Mouse (Mus musculus): Measurements from ENCODE around the gene Pigv. TPM values are rescaled to one million over a fixed set of nuclear protein-coding genes. Genes with fewer than 3 reads are reported as not detected.
"Not testable (repeated sequence)": the region's sequence is repeated elsewhere in the genome, so short reads cannot be mapped to it uniquely, and the experiment has no call there.

The Pigv gene
- polyA plus RNA-seq, 1 experiment from 2014 or later = 14.5 TPM

DNA sequence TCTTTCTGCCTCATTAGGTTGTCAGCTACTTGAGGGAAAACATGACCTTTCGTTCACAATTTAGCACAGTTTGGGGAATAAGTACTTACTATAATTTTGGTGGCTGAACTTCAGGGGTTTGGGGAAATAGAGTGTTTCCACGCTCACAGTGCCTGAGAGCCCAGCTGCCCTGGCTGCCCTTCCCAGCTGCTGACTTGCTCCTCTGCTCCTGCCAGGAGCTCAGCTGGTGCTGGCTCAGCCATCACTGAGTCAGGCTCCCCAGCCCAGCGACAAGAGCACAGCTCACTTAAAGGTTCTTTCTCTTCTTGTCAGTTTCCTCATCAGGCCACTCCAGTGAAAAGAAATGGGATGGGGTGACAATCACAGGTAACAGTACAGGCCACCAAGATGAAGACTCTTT, 3.9 kb downstream of the Pigv start:
- peaks cover 49% of the 10 kb centered on the region for H3K4me1 ChIP-seq (replicated peaks)
- DNase-seq (ENCODE audit: low spot score) = no peak
- H3K27ac ChIP-seq = no peak overlapping the region
- no peak overlapping the region for H3K4me3 ChIP-seq
- peaks cover 38% of the 10 kb centered on the region for H3K36me3 ChIP-seq
- 77% methylated on average over 3 of the region's 3 CpGs for WGBS
- H3K27me3 ChIP-seq (ENCODE audit: insufficient read depth, poor library complexity, severe bottlenecking) = no peaks in the 10 kb centered on the region
- no peaks in the 10 kb centered on the region for H3K9me3 ChIP-seq

DNA sequence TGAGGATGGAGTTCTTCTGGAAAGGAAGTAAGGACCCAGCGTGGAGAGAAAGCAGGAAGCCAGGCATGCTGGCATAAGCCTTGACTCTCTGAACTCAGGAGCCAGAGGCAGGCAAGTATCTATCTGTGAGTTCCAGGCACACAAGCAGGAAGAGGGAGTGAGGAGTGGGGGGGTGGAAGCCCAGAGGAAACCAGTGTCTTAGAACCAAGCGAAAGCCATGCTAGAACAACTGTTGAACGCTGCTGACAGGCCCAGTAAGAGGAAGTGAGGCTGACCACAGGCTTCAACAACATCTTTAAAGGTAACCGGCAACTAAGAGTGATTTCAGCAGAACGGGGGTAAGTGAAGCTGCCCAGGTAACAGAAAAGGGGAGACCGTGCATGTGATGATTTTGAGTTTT, 6.2 kb downstream of the Pigv start:
- peaks cover 29% of the 10 kb centered on the region for H3K4me1 ChIP-seq (replicated peaks)
- no peak overlapping the region for H3K27ac ChIP-seq
- DNase-seq (ENCODE audit: low spot score) = no peak
- no peaks in the 10 kb centered on the region for H3K9me3 ChIP-seq
- peaks cover 54% of the 10 kb centered on the region for H3K36me3 ChIP-seq
- H3K27me3 ChIP-seq (ENCODE audit: insufficient read depth, poor library complexity, severe bottlenecking) = no peaks in the 10 kb centered on the region
- WGBS = 90% methylated on average over 6 of the region's 6 CpGs
- no peak overlapping the region for H3K4me3 ChIP-seq

GRCm38 (mm10) chr4:133665118-133665517, 7.3 kb downstream of the Pigv start:
- Histone ChIP-seq H3K27me3 (ENCODE audit: insufficient read depth, poor library complexity, severe bottlenecking) (no peaks in the 10 kb centered on the region), H3K4me1 (replicated peaks) (peaks cover 29% of the 10 kb centered on the region), H3K27ac (peak overlapping the region; percentile 19), H3K36me3 (peaks cover 57% of the 10 kb centered on the region), H3K4me3 (no peak overlapping the region), H3K9me3 (no peaks in the 10 kb centered on the region)
- WGBS = 54% methylated on average over 11 of the region's 11 CpGs
- DNase-seq (ENCODE audit: low spot score) = no peak

- WGBS = 89% methylated on average over 8 of the region's 8 CpGs
Measured at GRCm38 (mm10) chr4:133662945-133663344, 9.5 kb downstream of the Pigv start.

GRCm38 (mm10) chr4:133662421-133662820, 10.0 kb downstream of the Pigv start:
- Histone ChIP-seq H3K27ac (no peak overlapping the region), H3K36me3 (peaks cover 44% of the 10 kb centered on the region), H3K4me1 (replicated peaks) (peaks cover 41% of the 10 kb centered on the region), H3K9me3 (no peaks in the 10 kb centered on the region), H3K27me3 (ENCODE audit: insufficient read depth, poor library complexity, severe bottlenecking) (no peaks in the 10 kb centered on the region), H3K4me3 (no peak overlapping the region)
- DNase-seq (ENCODE audit: low spot score) = no peak
- WGBS = 90% methylated on average over 8 of the region's 8 CpGs

More at GRCm38 (mm10) chr4:133662945-133663344, 9.5 kb downstream of the Pigv start:
- H3K4me1 ChIP-seq (replicated peaks) = peaks cover 41% of the 10 kb centered on the region
- no peak for DNase-seq (ENCODE audit: low spot score)
- no peaks in the 10 kb centered on the region for H3K9me3 ChIP-seq
- no peak overlapping the region for H3K27ac ChIP-seq
- no peak overlapping the region for H3K4me3 ChIP-seq
- no peaks in the 10 kb centered on the region for H3K27me3 ChIP-seq (ENCODE audit: insufficient read depth, poor library complexity, severe bottlenecking)
- peaks cover 49% of the 10 kb centered on the region for H3K36me3 ChIP-seq

GRCm38 (mm10) chr4:133660193-133661155, 12.0 kb downstream of the Pigv start:
- no peak for DNase-seq (ENCODE audit: low spot score)
- Histone ChIP-seq H3K9me3 (no peaks in the 10 kb centered on the region), H3K4me1 (replicated peaks) (peaks cover 50% of the 10 kb centered on the region), H3K27ac (peak overlapping the region; percentile 80), H3K27me3 (ENCODE audit: insufficient read depth, poor library complexity, severe bottlenecking) (no peaks in the 10 kb centered on the region), H3K36me3 (peaks cover 32% of the 10 kb centered on the region), H3K4me3 (peak overlapping the region; percentile 35)
- WGBS = 20% methylated on average over 10 of the region's 10 CpGs

DNA sequence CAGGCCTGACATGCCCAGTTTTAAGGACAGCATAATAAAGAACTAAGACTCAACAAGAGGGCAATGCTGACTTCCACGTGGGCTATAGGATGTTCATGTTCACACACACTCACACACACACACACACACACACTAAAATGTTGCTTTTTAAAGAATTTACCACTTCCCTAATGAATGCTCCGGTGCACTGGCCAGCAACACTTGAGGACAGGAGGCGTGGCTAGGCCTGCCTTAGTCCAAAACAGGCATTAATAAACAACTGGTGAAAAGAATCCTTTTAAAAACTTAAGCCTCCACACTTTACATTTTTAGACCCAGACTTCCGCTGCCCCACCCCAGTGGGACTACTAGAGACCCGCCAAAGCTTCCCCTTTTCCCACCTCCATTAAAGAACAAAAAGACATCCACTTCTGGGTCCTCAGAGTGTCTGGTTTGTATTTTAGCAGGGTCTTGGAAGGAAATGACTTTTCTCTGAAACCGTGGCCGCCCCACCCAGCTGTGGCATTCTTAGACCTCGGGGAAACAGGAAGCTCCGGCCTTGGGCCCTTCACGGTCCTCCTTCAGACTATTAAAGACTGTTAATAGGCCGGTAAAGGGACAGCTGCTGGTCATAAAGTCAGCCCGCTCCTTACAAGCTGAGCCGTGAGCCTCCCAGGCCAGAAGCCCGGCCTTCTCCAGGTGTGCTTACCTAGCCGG, 12.8 kb downstream of the Pigv start:
- no peak for DNase-seq (ENCODE audit: low spot score)
- Histone ChIP-seq H3K27me3 (ENCODE audit: insufficient read depth, poor library complexity, severe bottlenecking) (no peaks in the 10 kb centered on the region), H3K4me1 (replicated peaks) (peaks cover 42% of the 10 kb centered on the region), H3K27ac (peak overlapping the region; percentile 80), H3K36me3 (peaks cover 24% of the 10 kb centered on the region), H3K9me3 (no peaks in the 10 kb centered on the region), H3K4me3 (peak overlapping the region; percentile 35)
- WGBS = 18% methylated on average over 15 of the region's 15 CpGs

GRCm38 (mm10) chr4:133658729-133659128, 13.7 kb downstream of the Pigv start:
- no peak for DNase-seq (ENCODE audit: low spot score)
- Histone ChIP-seq H3K27ac (no peak overlapping the region), H3K9me3 (no peaks in the 10 kb centered on the region), H3K27me3 (ENCODE audit: insufficient read depth, poor library complexity, severe bottlenecking) (no peaks in the 10 kb centered on the region), H3K4me3 (no peak overlapping the region), H3K4me1 (replicated peaks) (peaks cover 41% of the 10 kb centered on the region), H3K36me3 (peaks cover 19% of the 10 kb centered on the region)
- 26% methylated on average over 2 of the region's 2 CpGs for WGBS

GRCm38 (mm10) chr4:133657829-133658458, 14.5 kb downstream of the Pigv start:
- Histone ChIP-seq H3K4me3 (no peak overlapping the region), H3K27ac (0 out of 2 replicates have a peak overlapping the region, but pooled peaks have one; percentile 12), H3K9me3 (no peaks in the 10 kb centered on the region), H3K27me3 (ENCODE audit: insufficient read depth, poor library complexity, severe bottlenecking) (no peaks in the 10 kb centered on the region), H3K36me3 (peaks cover 18% of the 10 kb centered on the region), H3K4me1 (replicated peaks) (peaks cover 41% of the 10 kb centered on the region)
- DNase-seq (ENCODE audit: low spot score) = no peak
- 44% methylated on average over 5 of the region's 5 CpGs for WGBS

DNA sequence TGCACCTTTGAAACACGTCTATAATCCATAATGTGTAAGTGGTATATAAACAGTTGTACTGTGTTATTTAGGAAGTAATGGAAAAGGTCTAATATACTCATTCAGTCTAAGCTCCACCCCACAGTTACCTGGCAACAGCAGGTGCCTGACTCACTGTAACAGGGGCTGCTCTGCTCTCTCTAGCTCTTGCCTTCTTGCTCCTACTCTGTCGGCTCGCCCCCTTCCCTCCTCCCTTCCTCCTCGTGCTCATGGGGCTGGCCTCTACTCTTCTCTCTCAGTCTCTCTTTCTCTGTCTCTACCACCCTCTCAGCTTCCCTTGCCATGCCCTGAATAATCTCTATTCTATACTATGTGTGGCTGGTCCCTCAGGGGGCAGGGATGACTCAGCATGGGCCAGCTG, 15.4 kb downstream of the Pigv start:
- Histone ChIP-seq H3K4me1 (replicated peaks) (peaks cover 41% of the 10 kb centered on the region), H3K9me3 (no peaks in the 10 kb centered on the region), H3K27ac (no peak overlapping the region), H3K4me3 (no peak overlapping the region), H3K36me3 (peaks cover 9% of the 10 kb centered on the region), H3K27me3 (ENCODE audit: insufficient read depth, poor library complexity, severe bottlenecking) (no peaks in the 10 kb centered on the region)
- DNase-seq (ENCODE audit: low spot score) = no peak
- 16% methylated on average over 4 of the region's 4 CpGs for WGBS

DNA sequence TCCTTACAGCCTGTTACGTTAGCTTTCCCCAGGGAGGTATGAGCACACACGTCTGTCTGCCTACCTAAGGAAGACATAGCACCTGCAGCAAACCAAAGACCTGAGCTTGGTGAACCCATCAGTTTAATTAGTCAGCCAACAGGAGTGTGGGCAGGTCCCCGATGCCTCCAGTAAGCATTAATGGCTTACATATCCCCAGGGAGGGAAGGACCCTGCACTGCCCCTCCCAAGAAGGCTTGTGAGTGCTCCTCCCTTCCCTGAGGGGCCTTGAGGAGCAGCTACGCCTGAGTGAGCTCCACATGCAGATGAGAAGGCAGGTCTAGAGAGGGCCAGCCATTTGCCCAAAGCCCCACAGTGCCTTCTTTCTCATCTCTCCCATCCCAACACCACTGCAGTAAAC, 16.2 kb downstream of the Pigv start:
- no peak overlapping the region for H3K27ac ChIP-seq
- no peaks in the 10 kb centered on the region for H3K27me3 ChIP-seq (ENCODE audit: insufficient read depth, poor library complexity, severe bottlenecking)
- peaks cover 41% of the 10 kb centered on the region for H3K4me1 ChIP-seq (replicated peaks)
- H3K4me3 ChIP-seq = no peak overlapping the region
- WGBS = 53% methylated on average over 4 of the region's 4 CpGs
- no peak for DNase-seq (ENCODE audit: low spot score)
- 0 out of 2 replicates have a peak, but pooled peaks cover 4% of the 10 kb centered on the region for H3K36me3 ChIP-seq
- H3K9me3 ChIP-seq = no peaks in the 10 kb centered on the region

- H3K4me1 ChIP-seq (replicated peaks) = peaks cover 21% of the 10 kb centered on the region
- not testable (repeated sequence) for H3K27ac ChIP-seq; H3K4me3 ChIP-seq; DNase-seq (ENCODE audit: low spot score); H3K9me3 ChIP-seq; H3K36me3 ChIP-seq; H3K27me3 ChIP-seq (ENCODE audit: insufficient read depth, poor library complexity, severe bottlenecking)
- 92% methylated on average over 5 of the region's 5 CpGs for WGBS
Measured at GRCm38 (mm10) chr4:133654070-133654469, 18.4 kb downstream of the Pigv start.
